Mouse (Mus musculus) brain, embryonic 14.5 days (tissue): ENCODE results near the gene Dnajb12. TPM values are rescaled to one million over a fixed set of nuclear protein-coding genes. Genes with fewer than 3 reads are reported as not detected.
A peak's percentile ranks its signal among the peaks of the same experiment; 100 is the strongest.
"Not testable (repeated sequence)": the region's sequence is repeated elsewhere in the genome, so short reads cannot be mapped to it uniquely, and the experiment has no call there.

Experiments
- DNase-seq: peaks from one replicate; pipeline ENCODE4 v3.0.0-alpha.2; 2011; ENCODE audit warnings: low read depth
- CTCF ChIP-seq: fragments of 200-500 bp; IDR thresholded peaks from 2 replicates; pipeline ENCODE4 v1.5.1; 2012; ENCODE audit warnings: inconsistent platforms, mild to moderate bottlenecking, moderate library complexity, borderline replicate concordance; ENCODE audit not compliant: insufficient read depth, insufficient read length; ENCODE audit errors: extremely low read depth
- POLR2A ChIP-seq: fragments of 200-500 bp; IDR thresholded peaks from 2 replicates; pipeline ENCODE4 v1.6.1; 2012; ENCODE audit warnings: mild to moderate bottlenecking, inconsistent platforms, borderline replicate concordance; ENCODE audit not compliant: poor library complexity, insufficient read depth, insufficient read length, severe bottlenecking; ENCODE audit errors: extremely low read depth
- polyA plus RNA-seq: library from polyadenylated mRNA; depleted of rRNA; stranded (reverse); fragments of >200 nt; gene quantifications from 2 replicates; pipeline ENCODE4 v1.2.3, GENCODE M21; 2012

Dnajb12 gene
- polyA plus RNA-seq, 1 experiment = 34.0 TPM

- DNase-seq = no peak
- no peak for TF ChIP-seq CTCF
- TF ChIP-seq POLR2A = no peak
Measured at GRCm38 (mm10) chr10:59849371-59849770, 30.0 kb upstream of the Dnajb12 start.

DNA sequence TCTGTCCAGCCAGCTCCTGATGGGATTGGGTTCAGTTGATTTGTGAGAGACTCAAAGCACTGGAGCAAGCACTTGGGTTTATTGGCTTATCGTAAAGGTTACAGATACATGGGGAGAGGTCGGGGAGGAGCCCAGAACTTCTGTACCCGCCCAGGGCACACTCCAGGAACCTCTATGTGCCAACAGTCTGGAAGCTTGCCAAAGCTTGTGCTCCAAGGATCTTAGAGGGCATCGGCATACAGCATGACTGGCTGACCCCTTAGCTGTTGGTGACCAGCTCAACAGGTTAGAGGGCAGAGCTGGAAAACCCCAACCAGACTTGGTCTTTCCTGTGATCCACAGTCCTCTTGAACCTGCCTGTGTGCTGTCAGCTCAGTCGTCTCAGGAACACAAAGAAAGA lies 22.2 kb upstream of the Dnajb12 start:
- TF ChIP-seq CTCF = no peak
- no peak for TF ChIP-seq POLR2A
- no peak for DNase-seq

DNA sequence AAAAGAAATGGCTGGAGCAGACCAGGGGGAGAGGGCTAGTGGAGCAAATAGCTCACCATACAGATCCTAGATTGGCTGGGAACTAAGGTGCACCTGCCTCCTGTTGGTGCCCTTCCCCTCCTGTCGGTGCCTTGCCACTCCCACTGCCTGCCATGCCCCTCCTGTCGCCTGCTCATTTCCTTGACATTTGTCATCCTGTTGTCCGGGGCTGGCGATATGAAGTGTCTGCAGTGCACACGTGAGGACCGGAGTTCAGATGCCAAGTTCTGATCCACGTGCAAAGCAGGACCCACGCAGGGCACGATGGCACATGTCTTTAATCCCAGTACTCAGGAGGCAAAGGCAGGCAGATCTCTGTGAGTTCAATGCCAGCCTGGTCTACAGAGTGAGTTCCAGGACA lies 18.7 kb upstream of the Dnajb12 start:
- no peak for DNase-seq

GRCm38 (mm10) chr10:59861201-59861600 lies 18.2 kb upstream of the Dnajb12 start:
- TF ChIP-seq CTCF (no peak), POLR2A (no peak)
- no peak for DNase-seq

More for the DNA sequence above, 18.7 kb upstream of the Dnajb12 start:
- TF ChIP-seq CTCF (no peak), POLR2A (no peak)

DNA sequence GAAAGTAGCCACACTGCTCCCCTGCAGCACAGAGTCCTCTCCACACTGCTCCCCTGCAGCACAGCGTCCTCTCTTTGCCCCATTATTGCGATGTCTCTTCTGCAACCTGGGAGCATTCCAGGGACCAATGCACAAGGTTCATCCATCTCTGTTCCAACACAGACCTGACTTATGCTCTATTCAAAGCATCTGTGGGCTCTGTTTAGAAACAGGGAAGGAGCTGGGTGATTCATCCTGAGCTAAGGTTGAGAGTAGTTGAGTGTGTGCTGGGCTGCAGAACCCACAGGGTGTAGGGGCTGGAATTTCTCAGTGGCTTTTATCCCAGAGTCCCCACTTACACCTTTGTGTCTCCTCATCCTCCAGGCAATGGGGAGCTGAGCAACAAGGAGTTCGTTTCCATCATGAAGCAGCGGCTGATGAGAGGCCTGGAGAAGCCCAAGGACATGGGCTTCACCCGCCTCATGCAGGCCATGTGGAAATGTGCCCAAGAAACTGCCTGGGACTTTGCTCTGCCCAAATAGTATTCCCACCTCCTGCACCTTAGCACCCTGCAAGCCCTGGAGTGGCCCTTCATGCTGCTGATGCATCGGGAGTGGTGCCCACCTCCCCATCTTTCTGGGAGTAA lies 16.4 kb upstream of the Dnajb12 start:
- TF ChIP-seq POLR2A (no peak), CTCF (no peak)
- no peak for DNase-seq

DNA sequence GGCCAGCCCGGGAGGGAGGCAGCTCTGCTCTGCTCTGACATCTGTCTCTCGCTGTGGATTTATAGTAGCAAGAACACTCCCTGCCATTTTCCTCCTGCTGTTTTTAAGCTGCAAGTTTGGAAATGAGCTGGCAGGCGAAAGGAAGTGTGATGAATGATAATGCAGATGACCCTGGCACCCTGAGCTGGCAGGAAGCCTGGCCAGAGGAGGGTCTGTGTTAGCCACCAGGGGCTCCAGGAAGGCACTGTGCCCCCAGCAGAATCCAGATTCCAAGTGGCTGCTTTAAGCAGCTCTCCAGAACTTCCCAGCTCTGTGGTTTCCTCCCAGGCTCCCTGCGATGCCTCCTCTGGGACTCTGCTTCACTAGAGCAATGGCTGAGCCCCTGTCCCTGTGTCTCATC lies 15.7 kb upstream of the Dnajb12 start:
- TF ChIP-seq POLR2A = no peak
- no peak for TF ChIP-seq CTCF

GRCm38 (mm10) chr10:59864232-59864875 lies 15.0 kb upstream of the Dnajb12 start:
- peak; percentile 13 for DNase-seq
- TF ChIP-seq CTCF (no peak), POLR2A (no peak)

More for the DNA sequence above, 15.7 kb upstream of the Dnajb12 start:
- DNase-seq = peak; percentile 23

- TF ChIP-seq POLR2A (no peak), CTCF (peak; percentile 100)
- DNase-seq = peak; percentile 81
Measured at GRCm38 (mm10) chr10:59864884-59865726, 14.3 kb upstream of the Dnajb12 start.

DNA sequence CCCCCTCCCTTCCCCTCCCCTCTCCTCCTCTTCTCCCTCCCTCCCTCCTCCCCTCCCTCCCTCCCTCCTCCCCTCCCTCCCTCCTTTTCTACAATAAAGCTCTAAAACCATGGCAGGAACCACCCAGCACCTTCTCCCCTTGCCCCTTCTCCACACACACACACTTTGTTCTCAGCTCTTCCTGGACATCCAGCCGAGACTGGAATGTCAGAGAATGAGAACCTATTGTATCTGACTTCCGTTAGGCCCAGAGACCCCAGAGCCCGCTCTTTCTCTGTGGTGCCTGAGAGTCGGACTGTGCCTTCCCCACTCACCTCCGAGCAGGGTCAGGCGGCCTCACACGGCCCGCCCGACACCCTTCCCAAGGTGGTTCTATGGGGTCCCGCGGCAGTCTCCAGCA lies 11.1 kb upstream of the Dnajb12 start:
- DNase-seq = no peak
- TF ChIP-seq POLR2A (no peak), CTCF (no peak)

DNA sequence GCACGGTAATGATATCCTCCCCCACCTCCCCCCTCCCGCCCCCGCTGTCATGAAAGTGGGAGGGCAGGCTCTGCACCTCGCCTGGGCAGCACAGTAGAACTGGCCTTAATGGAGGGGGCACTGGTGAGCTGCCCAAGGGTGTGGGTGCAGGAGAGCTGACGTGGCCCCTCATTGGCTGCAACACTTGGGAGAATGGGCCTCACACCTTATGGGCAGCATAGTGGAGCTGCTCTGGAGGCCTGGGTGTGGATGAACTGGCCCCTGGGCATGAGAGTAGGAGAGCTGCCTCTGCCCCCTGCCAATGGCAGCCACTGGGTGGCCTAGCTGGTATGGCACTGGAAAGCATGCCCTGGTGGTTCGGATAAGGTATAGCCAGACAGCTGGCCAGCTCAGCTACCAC lies 9.3 kb upstream of the Dnajb12 start:
- no peak for TF ChIP-seq CTCF
- no peak for TF ChIP-seq POLR2A
- no peak for DNase-seq

GRCm38 (mm10) chr10:59872651-59873050 lies 6.7 kb upstream of the Dnajb12 start:
- not testable (repeated sequence) for DNase-seq

DNA sequence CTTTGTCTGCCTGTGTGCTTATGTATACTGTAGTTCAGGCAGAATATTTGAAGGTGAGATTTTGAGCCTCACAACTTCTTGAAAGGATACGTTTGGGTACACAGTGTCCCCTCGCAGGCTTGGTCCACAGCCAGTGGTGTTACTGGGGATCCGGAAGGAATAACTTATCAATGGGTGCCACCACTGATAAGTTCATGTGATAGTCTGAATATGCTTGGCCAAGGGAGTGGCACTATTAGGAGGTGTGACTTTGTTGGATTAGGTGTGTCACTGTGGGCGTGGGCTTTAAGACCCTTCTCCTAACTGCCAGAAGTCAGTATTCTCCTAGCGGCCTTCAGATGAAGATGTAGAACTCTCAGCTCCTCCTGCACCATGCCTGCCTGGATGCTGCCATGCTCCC lies 6.2 kb upstream of the Dnajb12 start:
- DNase-seq = no peak
- TF ChIP-seq POLR2A = no peak
- TF ChIP-seq CTCF = no peak

DNA sequence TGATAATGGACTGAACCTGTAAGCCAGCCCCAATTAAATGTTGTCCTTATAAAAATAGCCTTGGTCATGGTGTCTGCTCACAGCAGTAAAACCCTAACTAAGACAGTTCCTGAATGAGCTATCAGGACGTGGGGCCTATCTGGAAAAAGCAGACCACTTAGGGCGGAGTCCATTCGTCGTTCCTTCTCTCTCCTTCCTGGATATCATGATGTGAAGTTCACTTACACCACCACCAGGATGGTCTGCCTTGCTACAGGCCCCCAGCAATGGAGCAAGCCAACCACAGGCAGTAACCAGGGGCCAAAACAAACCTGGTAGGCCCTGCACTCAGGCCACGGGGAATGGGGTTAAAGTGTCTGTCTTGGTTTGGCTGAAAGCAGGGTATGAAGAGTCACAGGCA lies 5.7 kb upstream of the Dnajb12 start:
- no peak for DNase-seq
- TF ChIP-seq POLR2A (no peak), CTCF (no peak)
